Mouse (Mus musculus) liver, embryonic 14 days (tissue): ENCODE results near the gene Alox12b. TPM values are rescaled to one million over a fixed set of nuclear protein-coding genes. Genes with fewer than 3 reads are reported as not detected.

ENCODE experiments used
- polyA plus RNA-seq: library from polyadenylated mRNA; depleted of rRNA; stranded (reverse); fragments of >200 nt; gene quantifications from 2 replicates; pipeline ENCODE4 v1.2.3, GENCODE M21; 2012; rRNA removed

Gene Alox12b
- polyA plus RNA-seq, result not detected in 2 replicates

DNA sequence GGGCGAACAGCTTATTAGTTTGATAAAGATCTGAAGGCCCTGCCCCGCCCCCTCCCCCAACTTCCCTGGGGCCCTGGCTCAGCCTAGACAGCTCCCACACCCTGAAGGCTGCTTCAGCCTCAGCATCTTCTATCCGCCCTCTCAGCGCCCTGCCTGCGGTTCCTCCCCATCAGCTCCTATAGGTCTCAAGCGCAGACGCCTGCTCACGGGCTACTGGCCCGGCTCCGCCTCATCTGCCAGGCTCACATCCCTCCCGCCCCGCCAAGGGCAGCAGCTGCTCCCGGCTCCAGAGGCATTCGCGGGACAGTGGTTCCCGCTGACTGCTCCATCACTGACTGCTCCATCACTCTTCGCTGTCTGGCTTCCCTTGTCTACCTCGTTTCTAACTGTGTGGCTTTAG, at the start of gene Alox12b:
TSS of gene Alox12b (plus strand) at position 190 of the 400 bp plus-strand sequence.

DNA sequence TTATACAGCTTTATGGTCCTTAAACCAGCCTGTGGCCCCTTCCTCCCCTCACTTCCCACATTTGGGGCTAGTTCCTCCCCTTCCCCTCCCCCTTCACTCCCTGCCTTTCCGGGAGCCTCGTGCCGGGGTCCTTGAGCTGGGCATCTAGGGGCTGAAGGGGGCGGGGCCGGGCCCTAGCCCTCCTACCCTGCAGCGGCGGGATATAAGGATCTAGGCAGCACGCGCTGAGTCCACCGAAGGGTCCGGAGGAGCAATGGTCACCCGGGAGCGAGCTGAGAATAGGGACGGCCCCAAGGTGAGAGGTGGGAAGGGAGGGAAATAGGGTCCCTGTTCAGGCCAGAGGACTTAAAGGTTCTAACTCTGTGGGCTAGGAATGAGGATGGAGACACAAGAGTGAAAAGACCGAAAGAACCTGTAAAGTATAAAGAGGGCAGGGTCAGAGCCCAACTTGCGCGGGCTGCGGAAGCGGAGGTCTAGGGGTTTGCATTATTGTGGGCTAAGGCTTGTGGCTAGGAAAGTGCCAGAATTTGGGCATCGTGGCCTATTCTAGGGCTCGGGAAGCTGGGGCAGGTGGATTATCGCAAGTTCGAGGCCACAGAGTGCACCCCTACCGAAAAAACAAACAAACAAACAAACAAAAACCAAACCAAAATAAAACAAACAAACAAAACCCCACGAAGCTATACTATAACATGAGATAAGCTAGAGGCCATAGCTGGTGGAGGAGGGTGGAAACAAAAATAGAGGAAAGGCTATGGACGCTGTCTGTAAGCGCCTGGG, 36.4 kb upstream of the Alox12b start, which contains the start of gene Hes7:
TSS of gene Hes7 (plus strand) at position 184 of the 780 bp plus-strand sequence.

DNA sequence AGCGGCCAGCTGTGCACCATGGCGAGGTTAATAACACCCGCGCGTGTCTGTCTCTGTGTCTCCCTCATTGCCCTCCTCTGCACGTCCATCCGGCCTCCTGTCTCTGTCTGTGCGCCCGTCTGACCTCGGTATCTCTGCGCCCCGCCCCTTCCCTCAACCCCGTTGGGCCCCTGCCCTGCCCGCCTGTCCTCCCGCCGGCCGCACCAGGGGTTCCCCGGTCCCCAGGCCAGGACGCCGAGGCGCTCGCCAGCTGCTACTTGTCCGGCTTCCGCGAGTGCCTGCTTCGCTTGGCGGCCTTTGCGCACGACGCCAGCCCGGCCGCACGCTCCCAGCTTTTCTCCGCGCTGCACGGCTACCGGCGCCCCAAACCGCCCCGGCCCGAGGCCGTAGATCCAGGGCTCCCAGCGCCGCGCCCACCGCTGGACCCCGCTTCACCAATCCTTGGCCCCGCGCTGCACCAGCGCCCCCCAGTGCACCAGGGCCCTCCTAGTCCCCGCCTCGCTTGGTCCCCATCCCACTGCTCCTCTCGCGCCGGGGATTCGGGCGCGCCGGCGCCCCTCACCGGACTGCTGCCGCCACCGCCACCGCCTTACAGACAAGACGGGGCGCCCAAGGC, 34.3 kb upstream of the Alox12b start, which contains the start of gene 9130213A22Rik:
TSS of gene 9130213A22Rik (minus strand) at position 254 of the 616 bp plus-strand sequence.

DNA sequence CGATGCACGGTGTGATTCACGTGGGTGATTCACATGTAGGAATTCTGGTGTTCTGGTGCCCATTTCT, 31.1 kb upstream of the Alox12b start, which contains the start of gene Aloxe3:
TSS of gene Aloxe3 (plus strand) at position 45 of the 67 bp plus-strand sequence.

DNA sequence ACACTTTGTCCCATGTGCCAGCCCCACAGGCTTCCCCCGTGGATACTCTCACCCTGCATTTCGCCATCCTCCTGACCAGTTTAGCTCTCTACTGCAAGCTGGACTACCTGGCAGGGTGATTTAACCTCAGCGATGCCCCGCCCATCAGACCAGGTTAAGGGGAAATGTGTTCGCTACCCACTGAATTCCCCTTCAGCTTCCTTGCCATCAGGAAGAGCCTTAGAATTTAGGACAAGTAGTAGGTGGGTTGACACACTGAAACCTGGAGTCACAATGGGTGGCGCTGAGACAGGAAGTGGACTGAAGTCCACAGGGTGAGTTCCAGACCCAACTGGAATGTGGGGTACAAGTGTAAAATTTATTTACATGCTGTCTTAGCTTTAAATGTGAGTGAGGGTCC, 41.0 kb downstream of the Alox12b start, which contains the start of gene Alox8:
TSS of gene Alox8 (minus strand) at position 101 of the 400 bp plus-strand sequence.

Other genes starting within 250 kb of the Alox12b start
- gene Odf4, start 229.9 kb upstream of the Alox12b start, polyA plus RNA-seq, result not detected in 2 replicates
- gene Arhgef15, start 199.5 kb upstream of the Alox12b start, polyA plus RNA-seq, result 1.2 and 1.5 TPM in 2 replicates
- 0.42 and 0.44 TPM in 2 replicates for gene Slc25a35, start 188.9 kb upstream of the Alox12b start, polyA plus RNA-seq
- 21.1 and 24.1 TPM in 2 replicates for gene Rangrf, start 181.8 kb upstream of the Alox12b start, polyA plus RNA-seq
- gene Pfas, start 148.5 kb upstream of the Alox12b start, polyA plus RNA-seq, result 10.1 and 13.1 TPM in 2 replicates
- 18.1 and 20.4 TPM in 2 replicates for gene Ctc1, start 141.1 kb upstream of the Alox12b start, polyA plus RNA-seq
- gene Aurkb, start 111.3 kb upstream of the Alox12b start, polyA plus RNA-seq, result 73.3 and 80.7 TPM in 2 replicates
- gene Borcs6, start 97.3 kb upstream of the Alox12b start, polyA plus RNA-seq, result 3.3 and 3.5 TPM in 2 replicates
- 11.6 and 12.9 TPM in 2 replicates for gene Tmem107, start 86.2 kb upstream of the Alox12b start, polyA plus RNA-seq
- gene Vamp2, start 68.5 kb upstream of the Alox12b start, polyA plus RNA-seq, result 19.1 and 24.8 TPM in 2 replicates
- 1.5 and 1.9 TPM in 2 replicates for gene Per1, start 61.8 kb upstream of the Alox12b start, polyA plus RNA-seq
- gene Hes7, start 36.6 kb upstream of the Alox12b start, polyA plus RNA-seq, result 0.09 and 0.10 TPM in 2 replicates
- gene 9130213A22Rik, start 34.4 kb upstream of the Alox12b start, polyA plus RNA-seq, result 0.03 and 0.07 TPM in 2 replicates
- gene Aloxe3, start 31.1 kb upstream of the Alox12b start, polyA plus RNA-seq, result 0.05 and 0.08 TPM in 2 replicates
- gene Alox8, start 40.9 kb downstream of the Alox12b start, polyA plus RNA-seq, result 0.01 TPM in 2 replicates
- under 0.01 TPM in 1 of 2 replicates, not detected in the other for gene Gucy2e, start 80.0 kb downstream of the Alox12b start, polyA plus RNA-seq
- 9.3 and 9.8 TPM in 2 replicates for gene Cntrob, start 166.8 kb downstream of the Alox12b start, polyA plus RNA-seq
- gene Trappc1, start 167.0 kb downstream of the Alox12b start, polyA plus RNA-seq, result 55.4 and 56.6 TPM in 2 replicates
- 0.10 and 0.15 TPM in 2 replicates for gene Kcnab3, start 169.3 kb downstream of the Alox12b start, polyA plus RNA-seq
- 0.39 and 0.54 TPM in 2 replicates for gene Rnf227, start 183.5 kb downstream of the Alox12b start, polyA plus RNA-seq
- gene Chd3, start 212.4 kb downstream of the Alox12b start, polyA plus RNA-seq, result 12.1 and 13.2 TPM in 2 replicates
- gene Naa38, start 238.5 kb downstream of the Alox12b start, polyA plus RNA-seq, result 67.1 and 70.4 TPM in 2 replicates
- 9.2 and 9.3 TPM in 2 replicates for gene Cyb5d1, start 238.6 kb downstream of the Alox12b start, polyA plus RNA-seq
- 3.5 and 4.0 TPM in 2 replicates for gene Tmem88, start 241.2 kb downstream of the Alox12b start, polyA plus RNA-seq